Mouse (Mus musculus) 3T3-L1 (cell line): ENCODE results near the gene Nit1.

Experiments used
- DNase-seq: peaks from one replicate; pipeline ENCODE4 v3.0.0-alpha.2; 2015; ENCODE audit warnings: low read depth, low spot score

Nit1 gene

DNA sequence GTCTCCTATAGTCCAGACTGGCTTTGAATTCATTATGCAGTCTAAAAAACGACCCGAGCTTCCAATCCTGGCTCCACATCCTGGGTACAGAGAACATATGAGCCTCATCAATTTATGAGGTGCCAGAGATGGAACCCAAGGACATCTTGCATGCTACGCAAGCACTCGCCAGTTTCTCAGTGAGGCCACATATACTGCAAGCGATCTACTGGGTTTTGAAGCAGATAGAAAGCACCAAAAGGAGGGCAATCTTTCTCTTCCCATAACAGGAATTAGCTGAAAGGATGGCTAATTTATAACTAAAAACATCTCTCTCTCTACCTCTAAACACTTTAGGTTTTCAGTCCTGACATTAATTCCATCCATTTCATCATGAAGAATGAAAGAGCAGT is 51.5 kb downstream of the Nit1 start:
- peak; percentile 44 for DNase-seq

GRCm38 (mm10) chr1:171293351-171293750 is 52.1 kb downstream of the Nit1 start:
- peak; percentile 54 for DNase-seq

DNA sequence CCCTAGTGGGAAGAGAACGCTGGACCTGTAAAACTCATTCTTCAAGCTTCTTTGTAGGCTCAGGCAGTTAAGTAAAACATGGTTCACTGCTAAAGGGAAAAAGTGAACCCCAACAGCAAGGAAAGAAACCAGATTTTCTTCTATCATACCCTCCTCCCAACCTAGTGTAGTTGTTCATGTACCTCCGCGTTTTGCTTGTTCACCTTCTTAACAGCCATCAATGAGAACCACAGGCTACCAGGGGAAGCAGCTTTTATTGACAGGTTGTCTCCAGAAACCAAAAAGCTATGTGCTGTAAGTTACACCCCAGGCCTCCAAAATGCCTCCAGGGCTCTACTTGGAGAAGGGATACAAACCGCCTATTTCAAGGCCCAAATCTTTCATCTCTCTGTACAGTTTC is 57.1 kb downstream of the Nit1 start:
- no peak for DNase-seq
